Mouse (Mus musculus) ES-Bruce4 (cell line): ENCODE results near the gene Galnt9. TPM values are rescaled to one million over a fixed set of nuclear protein-coding genes. Genes with fewer than 3 reads are reported as not detected.

Source experiments
- H3K27ac ChIP-seq: 2 replicates; pipeline ENCODE4 v1.5.1; 2012; ENCODE audit warnings: low read length, inconsistent platforms; ENCODE audit not compliant: insufficient read depth
- H3K27me3 ChIP-seq: 2 replicates; pipeline ENCODE4 v1.6.1; 2012; ENCODE audit warnings: mild to moderate bottlenecking, low read length, inconsistent platforms; ENCODE audit not compliant: control insufficient read depth, poor library complexity, insufficient read depth, severe bottlenecking
- H3K36me3 ChIP-seq: 2 replicates; pipeline ENCODE4 v1.6.1; 2012; ENCODE audit warnings: inconsistent platforms, mild to moderate bottlenecking, low read length, moderate library complexity; ENCODE audit not compliant: control insufficient read depth, poor library complexity, insufficient read depth, severe bottlenecking
- H3K4me1 ChIP-seq: one replicate; pipeline ENCODE4 v1.8.1; 2011; ENCODE audit warnings: low read length; ENCODE audit not compliant: control insufficient read depth, insufficient read depth
- H3K4me3 ChIP-seq: 2 replicates; pipeline ENCODE4 v1.5.1; 2011; ENCODE audit warnings: low read depth, mild to moderate bottlenecking, low read length
- H3K9ac ChIP-seq: 2 replicates; pipeline ENCODE4 v1.6.1; 2012; ENCODE audit warnings: low read depth, mild to moderate bottlenecking, inconsistent platforms; ENCODE audit not compliant: poor library complexity, severe bottlenecking
- H3K9me3 ChIP-seq: replicated peaks from 2 replicates; pipeline ENCODE4 v1.6.1; 2012; ENCODE audit warnings: mild to moderate bottlenecking, low read length, inconsistent platforms; ENCODE audit not compliant: control insufficient read depth, poor library complexity, insufficient read depth, severe bottlenecking
- CTCF ChIP-seq: IDR thresholded peaks from one replicate; pipeline ENCODE4 v1.8.1; 2011; ENCODE audit warnings: low read depth, low read length
- EP300 ChIP-seq: IDR thresholded peaks from 2 replicates; pipeline ENCODE4 v1.6.1; 2011; ENCODE audit warnings: low read depth, low read length; ENCODE audit not compliant: insufficient read depth
- POLR2A ChIP-seq: IDR thresholded peaks from one replicate; pipeline ENCODE4 v1.8.1; 2011; ENCODE audit warnings: low read length; ENCODE audit not compliant: insufficient read depth
- polyA plus RNA-seq: library from polyadenylated mRNA; stranded (reverse); fragments of >200 nt; gene quantifications from 2 replicates; pipeline ENCODE4 v1.2.4, GENCODE M21; 2011; ENCODE audit warnings: low read depth; ENCODE audit not compliant: missing spikeins, insufficient read depth, insufficient read length

Gene Galnt9
- polyA plus RNA-seq, 1 experiment, result 0.69 TPM

DNA sequence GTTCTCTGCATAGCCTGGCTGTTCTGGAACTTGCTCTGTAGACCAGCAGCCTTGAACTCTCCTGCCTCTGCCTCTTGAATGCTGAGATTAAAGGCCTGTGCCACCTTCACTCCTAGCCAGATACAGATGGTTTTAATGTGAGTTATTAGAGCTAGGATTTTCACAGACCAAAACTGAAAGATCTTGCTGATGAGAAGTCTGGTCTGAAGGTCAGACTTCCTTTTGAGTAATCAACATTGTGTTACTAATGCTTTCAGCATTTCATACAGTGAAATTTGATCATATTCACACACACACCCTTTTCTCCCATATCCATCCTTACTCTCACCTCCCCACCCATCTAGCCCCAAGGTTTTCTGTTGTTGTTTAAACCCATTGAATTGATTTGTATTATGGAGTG is 115.5 kb downstream of the Galnt9 start:
- Histone ChIP-seq H3K4me1 (no peaks in the 10 kb centered on the region), H3K4me3 (no peak overlapping the region), H3K9me3 (no peaks in the 10 kb centered on the region), H3K27me3 (no peaks in the 10 kb centered on the region), H3K27ac (no peak overlapping the region), H3K9ac (no peak overlapping the region), H3K36me3 (peaks cover 49% of the 10 kb centered on the region)
- TF ChIP-seq EP300 (no peak), POLR2A (no peak), CTCF (no peak)

DNA sequence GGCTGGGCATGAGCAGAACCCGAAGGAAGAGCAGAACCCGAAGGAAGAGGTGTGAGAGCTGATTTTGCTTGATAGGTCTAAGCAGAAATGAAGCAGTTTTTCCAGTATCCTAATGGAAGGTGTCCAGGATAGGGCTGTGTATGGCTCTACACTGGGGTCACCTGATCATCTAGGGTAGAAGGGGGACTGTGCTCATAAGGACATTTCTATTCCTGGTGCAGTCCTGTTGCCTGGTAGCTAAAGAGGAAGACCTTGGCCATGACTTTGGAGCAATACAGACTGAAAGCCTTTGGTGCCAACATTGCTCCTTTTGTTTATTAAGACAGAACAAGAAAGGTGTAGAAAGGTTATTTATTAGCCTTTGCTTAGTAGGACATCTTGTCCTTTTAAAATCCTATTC is 119.9 kb downstream of the Galnt9 start:
- no peak overlapping the region for H3K9ac ChIP-seq
- no peak for TF ChIP-seq POLR2A
- TF ChIP-seq CTCF, result no peak
- no peak for TF ChIP-seq EP300
- H3K4me1 ChIP-seq, result no peaks in the 10 kb centered on the region
- H3K36me3 ChIP-seq, result peaks cover 44% of the 10 kb centered on the region
- H3K9me3 ChIP-seq, result no peaks in the 10 kb centered on the region
- H3K27ac ChIP-seq, result no peak overlapping the region
- no peak overlapping the region for H3K4me3 ChIP-seq
- no peaks in the 10 kb centered on the region for H3K27me3 ChIP-seq

DNA sequence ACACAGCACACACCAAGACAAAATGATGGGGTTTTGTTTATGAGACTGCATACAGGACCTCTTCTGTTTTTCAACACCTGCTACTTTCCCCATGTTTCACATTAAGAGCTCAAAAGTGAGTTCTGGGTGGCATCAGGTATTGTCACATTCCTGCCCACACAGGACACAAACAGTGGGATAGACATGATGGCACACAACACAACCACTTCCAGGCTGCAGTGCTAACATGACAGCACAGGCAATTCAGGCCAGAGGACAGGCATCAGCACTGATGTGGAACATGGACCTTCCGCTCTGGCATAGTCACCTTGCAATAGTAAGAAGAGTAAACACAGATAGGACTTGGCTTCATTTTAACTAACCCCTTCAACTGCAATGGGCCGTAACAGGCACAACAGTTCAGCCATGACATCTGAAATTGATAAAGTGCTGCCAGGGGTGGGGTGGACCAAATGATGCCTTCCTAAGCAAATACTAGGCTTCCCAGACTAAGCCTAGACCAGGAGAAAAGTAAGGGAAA is 120.7 kb downstream of the Galnt9 start:
- H3K4me3 ChIP-seq, result no peak overlapping the region
- no peak overlapping the region for H3K27ac ChIP-seq
- TF ChIP-seq CTCF, result no peak
- TF ChIP-seq EP300, result no peak
- no peak for TF ChIP-seq POLR2A
- H3K9ac ChIP-seq, result no peak overlapping the region
- H3K27me3 ChIP-seq, result no peaks in the 10 kb centered on the region
- H3K4me1 ChIP-seq, result no peaks in the 10 kb centered on the region
- no peaks in the 10 kb centered on the region for H3K9me3 ChIP-seq
- H3K36me3 ChIP-seq, result peaks cover 40% of the 10 kb centered on the region

DNA sequence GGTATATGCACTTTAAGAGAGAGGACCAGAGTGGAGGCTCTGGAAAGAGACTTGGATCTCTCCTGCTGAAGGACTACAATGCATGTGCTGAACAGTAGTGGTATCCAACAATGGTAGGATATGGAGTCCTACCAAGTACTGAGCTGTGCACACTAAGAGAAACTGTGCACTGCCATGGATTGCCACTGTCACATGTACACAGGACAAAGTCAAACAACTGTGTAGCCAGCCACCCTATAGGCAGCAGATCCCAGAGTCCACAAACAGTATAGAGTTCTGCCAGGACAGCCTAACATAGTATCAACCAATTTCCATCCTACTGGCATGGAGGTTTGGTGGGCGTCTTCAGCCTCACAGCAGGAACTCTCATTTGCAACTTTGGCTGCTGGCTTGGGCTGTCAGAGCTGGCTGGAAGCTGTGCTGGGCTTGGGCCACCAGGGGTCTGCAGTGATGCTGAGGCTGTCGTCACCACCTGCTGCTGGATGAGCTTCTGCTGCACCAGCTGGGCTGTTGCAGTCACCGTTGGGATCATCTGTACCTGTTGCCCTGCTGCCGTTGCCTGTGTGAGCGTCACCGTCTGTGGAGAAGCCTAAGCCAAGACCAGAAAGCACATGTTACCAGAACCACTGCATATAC is 121.4 kb downstream of the Galnt9 start:
- Histone ChIP-seq H3K27me3 (no peaks in the 10 kb centered on the region), H3K9me3 (no peaks in the 10 kb centered on the region), H3K4me3 (no peak overlapping the region), H3K36me3 (peaks cover 43% of the 10 kb centered on the region), H3K9ac (no peak overlapping the region), H3K27ac (no peak overlapping the region), H3K4me1 (no peaks in the 10 kb centered on the region)
- TF ChIP-seq POLR2A, result no peak
- no peak for TF ChIP-seq CTCF
- TF ChIP-seq EP300, result no peak

Other genes starting within 250 kb of the Galnt9 start
- 0.58 and 1.2 TPM in 2 replicates for gene P2rx2, start 201.1 kb upstream of the Galnt9 start, polyA plus RNA-seq
- gene Lrcol1, start 199.6 kb upstream of the Galnt9 start, polyA plus RNA-seq, result not detected in 2 replicates
- 51.7 and 65.7 TPM in 2 replicates for gene Fbrsl1, start 95.9 kb upstream of the Galnt9 start, polyA plus RNA-seq
- 53.3 and 55.5 TPM in 2 replicates for gene Noc4l, start 109.1 kb downstream of the Galnt9 start, polyA plus RNA-seq
- gene Ddx51, start 109.1 kb downstream of the Galnt9 start, polyA plus RNA-seq, result 15.4 and 25.3 TPM in 2 replicates
- gene Ep400, start 226.4 kb downstream of the Galnt9 start, polyA plus RNA-seq, result 100 and 104 TPM in 2 replicates
- 30.9 and 32.4 TPM in 2 replicates for gene Pus1, start 236.3 kb downstream of the Galnt9 start, polyA plus RNA-seq